Mouse (Mus musculus) heart, embryonic 15.5 days (tissue): ENCODE data around the gene Iqcb1. TPM values are rescaled to one million over a fixed set of nuclear protein-coding genes. Genes with fewer than 3 reads are reported as not detected.
A peak's percentile ranks its signal among the peaks of the same experiment; 100 is the strongest.

Experiments used
- ATAC-seq: fragments of 200-750 bp; cut with Nextera tagmentation; replicated peaks from 2 replicates; pipeline ENCODE4 v1.8.0; 2017; ENCODE audit warnings: low read depth, moderate TSS enrichment; ENCODE audit not compliant: insufficient number of reproducible peaks, insufficient read depth, low FRiP score
- H3K27ac ChIP-seq: fragments of 300-500 bp; sonication (generic); 2 replicates; pipeline ENCODE4 v1.5.1; 2015; ENCODE audit warnings: mild to moderate bottlenecking, inconsistent platforms
- H3K27me3 ChIP-seq: fragments of 300-500 bp; sonication (generic); 2 replicates; pipeline ENCODE4 v1.6.1; 2015; ENCODE audit warnings: inconsistent platforms
- H3K36me3 ChIP-seq: fragments of 300-500 bp; sonication (generic); 2 replicates; pipeline ENCODE4 v1.6.1; 2015; ENCODE audit warnings: mild to moderate bottlenecking, inconsistent platforms
- H3K4me1 ChIP-seq: fragments of 300-500 bp; sonication (generic); replicated peaks from 2 replicates; pipeline ENCODE4 v1.6.1; 2015; ENCODE audit warnings: inconsistent platforms
- H3K4me2 ChIP-seq: fragments of 300-500 bp; sonication (generic); 2 replicates; pipeline ENCODE4 v1.6.1; 2015; ENCODE audit warnings: inconsistent platforms, mild to moderate bottlenecking, moderate library complexity
- H3K4me3 ChIP-seq: fragments of 300-500 bp; sonication (generic); 2 replicates; pipeline ENCODE4 v1.5.1; 2015; ENCODE audit warnings: mild to moderate bottlenecking, inconsistent platforms
- H3K9ac ChIP-seq: fragments of 300-500 bp; sonication (generic); 2 replicates; pipeline ENCODE4 v1.6.1; 2015; ENCODE audit warnings: mild to moderate bottlenecking, inconsistent platforms
- H3K9me3 ChIP-seq: fragments of 300-500 bp; sonication (generic); replicated peaks from 2 replicates; pipeline ENCODE4 v1.6.1; 2016; ENCODE audit warnings: inconsistent platforms
- WGBS: fragments of 180-500 bp; shearing (Covaris S2); methylation state at CpG from one replicate; pipeline ENCODE4 v1.1.7; 2015; ENCODE audit warnings: mixed read lengths; 5-methylcytosine and 5-hydroxymethylcytosine counted together
- polyA plus RNA-seq: library from polyadenylated mRNA; unstranded; fragments of >200 nt; fragmentation: Nextera tagmentation; extraction: Ambion mirVana; gene quantifications from 2 replicates; pipeline ENCODE4 v1.2.1, GENCODE M21; 2015

Gene Iqcb1
- polyA plus RNA-seq, 1 experiment from 2014 or later = 21.2 TPM

DNA sequence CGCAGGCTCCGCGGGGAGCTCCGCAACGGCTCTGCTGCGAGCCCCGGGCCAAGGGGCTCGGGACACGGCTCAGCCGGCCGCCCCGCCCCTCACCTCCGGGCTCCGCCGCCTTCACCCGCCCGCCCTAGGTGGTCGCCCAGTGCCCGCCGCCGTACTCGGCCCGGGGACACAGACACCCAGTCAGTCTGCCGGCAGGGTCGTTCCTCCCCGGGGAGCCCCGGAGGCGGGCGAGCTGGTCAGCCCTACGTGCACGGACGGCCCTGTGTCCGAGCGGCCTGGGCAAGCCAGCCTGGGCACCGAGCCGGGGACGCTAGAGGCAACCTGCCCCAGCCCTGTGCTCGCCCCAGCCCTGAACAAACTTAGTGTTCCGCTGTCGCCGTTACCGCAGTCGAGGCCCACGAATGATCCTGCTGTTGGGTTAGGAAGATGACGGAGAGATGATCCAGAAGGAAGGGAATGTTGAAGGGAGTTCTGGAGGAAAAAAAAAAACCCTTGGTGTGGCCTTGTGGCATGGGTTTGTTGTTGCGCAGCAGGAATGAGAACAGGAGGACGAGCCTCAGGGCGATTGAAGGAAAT lies 47.2 kb downstream of the Iqcb1 start:
- H3K36me3 ChIP-seq = peaks cover 6% of the 10 kb centered on the region
- H3K4me2 ChIP-seq = peak overlapping the region; percentile 76
- peak overlapping the region; percentile 80 for H3K27ac ChIP-seq
- under 1% methylated on average over 48 of the region's 48 CpGs for whole genome bisulfite sequencing
- H3K9me3 ChIP-seq = no peaks in the 10 kb centered on the region
- ATAC-seq = peak; percentile 63
- H3K4me1 ChIP-seq = peaks cover 24% of the 10 kb centered on the region
- peak overlapping the region; percentile 86 for H3K9ac ChIP-seq
- H3K27me3 ChIP-seq = no peaks in the 10 kb centered on the region
- peak overlapping the region; percentile 67 for H3K4me3 ChIP-seq

DNA sequence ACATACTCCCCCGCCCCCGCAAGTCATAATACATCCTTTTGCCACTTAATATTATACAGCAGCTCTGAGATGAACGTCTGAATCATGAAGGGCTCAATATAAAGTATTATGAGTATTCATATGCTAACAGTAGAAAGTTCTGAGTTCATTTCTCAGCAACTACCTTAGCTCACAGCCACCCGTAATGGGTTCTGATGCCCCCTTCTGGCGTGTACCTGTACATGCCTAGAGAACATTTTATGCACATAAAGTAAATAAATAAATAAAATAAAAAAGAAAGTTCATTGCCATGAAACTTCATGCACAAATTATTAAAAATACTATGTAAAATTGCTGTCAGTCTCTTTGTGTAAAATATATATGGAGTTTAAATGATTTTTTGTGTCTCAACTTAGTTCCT lies 49.1 kb downstream of the Iqcb1 start:
- Histone ChIP-seq H3K9ac (no peak overlapping the region), H3K36me3 (no peaks in the 10 kb centered on the region), H3K4me3 (no peak overlapping the region), H3K4me2 (no peak overlapping the region), H3K27me3 (no peaks in the 10 kb centered on the region), H3K4me1 (peaks cover 24% of the 10 kb centered on the region), H3K27ac (no peak overlapping the region), H3K9me3 (no peaks in the 10 kb centered on the region)
- 69% methylated on average over 5 of the region's 5 CpGs for WGBS
- ATAC-seq = no peak

DNA sequence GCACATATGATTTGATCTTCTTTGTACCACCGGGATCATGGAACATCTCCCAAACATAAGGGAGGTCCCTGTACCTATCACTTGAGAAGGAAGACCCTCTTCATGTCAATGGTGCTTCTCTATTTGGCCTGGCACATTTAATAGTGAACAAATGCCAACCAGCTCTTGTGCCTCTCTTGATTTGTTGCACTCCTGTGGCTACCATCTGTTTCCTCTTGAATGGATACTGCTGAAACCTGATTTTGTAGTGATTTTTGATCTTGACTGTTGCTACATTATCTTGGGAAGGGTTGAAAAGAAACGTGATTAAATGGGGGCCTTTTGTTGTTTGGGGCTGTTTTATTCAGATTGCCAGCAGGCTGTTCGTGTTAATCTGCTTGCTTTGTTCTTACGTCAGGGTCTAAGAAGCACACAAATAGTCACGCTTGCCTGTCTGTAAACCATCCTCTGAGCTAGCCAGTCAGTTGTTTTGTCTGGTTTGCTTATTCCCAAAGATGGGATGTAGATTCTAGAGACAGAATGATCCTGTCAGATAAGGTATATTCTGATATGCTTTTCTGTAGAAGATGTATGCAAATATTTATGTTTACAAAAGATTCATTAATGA lies 54.7 kb downstream of the Iqcb1 start:
- 68% methylated on average over 5 of the region's 5 CpGs for WGBS
- Histone ChIP-seq H3K27me3 (no peaks in the 10 kb centered on the region), H3K27ac (no peak overlapping the region), H3K36me3 (peaks cover 7% of the 10 kb centered on the region), H3K9me3 (no peaks in the 10 kb centered on the region), H3K4me2 (no peak overlapping the region), H3K4me3 (no peak overlapping the region), H3K4me1 (peaks cover 12% of the 10 kb centered on the region), H3K9ac (no peak overlapping the region)
- no peak for ATAC-seq

DNA sequence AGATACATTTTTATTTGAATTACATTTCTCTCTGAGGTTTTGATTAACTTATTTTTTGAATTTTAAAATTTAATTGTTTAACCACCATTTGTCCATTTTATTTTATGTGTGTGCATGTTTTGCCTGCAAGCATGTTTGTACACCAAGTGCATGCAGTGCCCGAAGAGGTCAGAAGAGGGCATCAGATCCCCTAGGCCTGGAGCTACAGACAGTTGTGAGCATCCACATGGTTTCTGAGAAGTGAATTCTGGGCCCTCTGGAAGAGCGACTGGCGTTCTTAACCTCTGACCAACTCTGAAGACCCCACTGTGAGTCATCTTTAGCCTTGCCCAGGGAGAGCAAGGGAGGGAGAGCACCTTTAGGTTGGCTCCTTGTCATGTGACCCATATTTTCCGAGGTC lies 56.7 kb downstream of the Iqcb1 start:
- peaks cover under 1% of the 10 kb centered on the region; the same call in 1 of the 2 replicates for H3K4me1 ChIP-seq
- H3K36me3 ChIP-seq = peaks cover 17% of the 10 kb centered on the region
- no peak overlapping the region for H3K27ac ChIP-seq
- H3K4me3 ChIP-seq = no peak overlapping the region
- no peak overlapping the region for H3K9ac ChIP-seq
- WGBS = 82% methylated on average over 4 of the region's 4 CpGs
- H3K27me3 ChIP-seq = no peaks in the 10 kb centered on the region
- H3K9me3 ChIP-seq = no peaks in the 10 kb centered on the region
- ATAC-seq = no peak
- no peak overlapping the region for H3K4me2 ChIP-seq

DNA sequence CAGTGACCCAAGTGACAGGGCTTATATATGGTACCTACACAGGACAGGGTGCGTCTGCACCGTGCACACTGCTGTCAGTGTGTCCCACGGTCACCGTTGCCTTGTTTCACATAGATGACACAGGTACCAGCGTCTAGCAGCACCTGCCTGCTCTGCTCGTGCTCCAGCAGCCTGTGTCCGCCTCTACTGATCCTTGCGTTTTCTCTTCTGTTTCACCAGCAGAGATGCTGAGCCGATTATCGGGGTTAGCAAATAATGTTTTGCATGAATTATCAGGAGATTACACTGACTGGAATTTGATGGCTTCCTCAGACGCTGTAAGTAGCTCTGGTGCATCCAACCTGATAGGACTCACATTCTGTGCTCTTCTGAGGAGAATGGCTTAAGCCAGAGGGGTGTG lies 57.7 kb downstream of the Iqcb1 start:
- Histone ChIP-seq H3K27me3 (no peaks in the 10 kb centered on the region), H3K9me3 (no peaks in the 10 kb centered on the region), H3K27ac (no peak overlapping the region), H3K9ac (no peak overlapping the region), H3K36me3 (peaks cover 17% of the 10 kb centered on the region), H3K4me2 (no peak overlapping the region), H3K4me1 (no peaks in the 10 kb centered on the region), H3K4me3 (no peak overlapping the region)
- WGBS = 88% methylated on average over 11 of the region's 11 CpGs
- no peak for ATAC-seq

DNA sequence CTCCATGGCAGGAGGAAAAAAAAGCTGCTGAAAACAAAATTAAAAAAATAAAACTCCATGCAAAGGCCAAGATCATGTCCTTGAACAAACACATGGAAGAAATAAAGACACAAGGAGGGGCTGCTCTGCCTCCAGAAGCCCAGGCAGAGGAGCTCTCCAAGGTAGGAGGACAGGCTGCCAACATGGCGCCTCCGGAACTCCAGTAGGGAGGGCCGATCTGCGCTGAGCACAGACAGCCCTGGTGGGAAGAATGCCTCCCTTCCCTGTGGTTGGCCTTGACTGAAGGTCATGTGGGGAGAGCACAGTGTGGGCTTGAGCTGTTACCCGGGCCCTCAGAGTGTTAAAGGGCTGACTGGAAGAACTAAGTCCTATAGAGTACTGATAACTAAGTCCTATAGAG lies 59.4 kb downstream of the Iqcb1 start:
- 69% methylated on average over 5 of the region's 5 CpGs for WGBS
- H3K27me3 ChIP-seq = no peaks in the 10 kb centered on the region
- no peak for ATAC-seq
- no peak overlapping the region for H3K4me3 ChIP-seq
- H3K9ac ChIP-seq = no peak overlapping the region
- H3K27ac ChIP-seq = no peak overlapping the region
- no peak overlapping the region for H3K4me2 ChIP-seq
- peaks cover 29% of the 10 kb centered on the region for H3K36me3 ChIP-seq
- no peaks in the 10 kb centered on the region for H3K4me1 ChIP-seq
- H3K9me3 ChIP-seq = no peaks in the 10 kb centered on the region

DNA sequence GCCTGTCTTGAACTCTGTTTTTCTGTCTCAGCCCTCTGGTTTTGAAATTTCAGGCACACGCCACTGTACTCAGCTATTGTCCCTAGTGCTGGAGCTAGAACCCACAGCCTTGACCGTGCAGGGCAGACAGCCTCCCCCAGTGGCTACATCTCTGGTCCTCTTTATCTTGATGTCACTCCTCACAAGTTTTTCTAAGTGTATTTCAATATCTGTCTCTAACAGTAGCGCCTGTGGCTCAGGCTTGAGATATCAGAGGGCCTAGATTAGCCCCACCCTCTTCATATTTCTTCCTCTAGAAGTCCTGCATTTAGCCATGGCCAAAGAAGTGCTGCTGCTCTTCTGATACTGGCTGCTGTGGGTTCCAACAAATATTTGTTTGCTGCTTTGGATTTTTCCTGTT lies 62.4 kb downstream of the Iqcb1 start:
- Histone ChIP-seq H3K4me2 (no peak overlapping the region), H3K9me3 (no peaks in the 10 kb centered on the region), H3K27ac (no peak overlapping the region), H3K4me1 (no peaks in the 10 kb centered on the region), H3K4me3 (no peak overlapping the region), H3K9ac (no peak overlapping the region), H3K36me3 (peaks cover 46% of the 10 kb centered on the region), H3K27me3 (no peaks in the 10 kb centered on the region)
- no peak for ATAC-seq
- WGBS = 80% methylated on average over 3 of the region's 3 CpGs

DNA sequence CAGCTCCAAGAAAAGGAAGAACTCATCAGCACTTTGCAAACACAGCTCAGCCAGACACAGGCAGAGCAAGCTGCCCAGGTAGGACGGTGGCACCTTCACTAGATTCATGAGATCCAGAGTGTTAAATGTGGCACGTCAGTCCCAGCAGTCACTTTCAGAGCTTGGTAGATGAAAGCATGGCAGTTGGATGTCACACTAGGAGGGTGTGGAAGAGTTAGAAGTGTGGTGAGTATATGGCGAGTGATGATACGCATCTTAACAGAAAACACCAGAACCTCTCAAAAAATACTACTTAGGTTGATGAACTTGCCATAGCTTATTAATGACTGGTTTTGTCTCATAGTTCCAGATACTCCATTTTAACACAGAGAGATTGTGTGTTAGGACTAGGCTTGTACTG lies 63.2 kb downstream of the Iqcb1 start:
- Histone ChIP-seq H3K4me2 (no peak overlapping the region), H3K4me1 (no peaks in the 10 kb centered on the region), H3K9me3 (no peaks in the 10 kb centered on the region), H3K27ac (no peak overlapping the region), H3K4me3 (no peak overlapping the region), H3K36me3 (peaks cover 54% of the 10 kb centered on the region), H3K27me3 (no peaks in the 10 kb centered on the region), H3K9ac (no peak overlapping the region)
- WGBS = 93% methylated on average over 4 of the region's 4 CpGs
- ATAC-seq = no peak

DNA sequence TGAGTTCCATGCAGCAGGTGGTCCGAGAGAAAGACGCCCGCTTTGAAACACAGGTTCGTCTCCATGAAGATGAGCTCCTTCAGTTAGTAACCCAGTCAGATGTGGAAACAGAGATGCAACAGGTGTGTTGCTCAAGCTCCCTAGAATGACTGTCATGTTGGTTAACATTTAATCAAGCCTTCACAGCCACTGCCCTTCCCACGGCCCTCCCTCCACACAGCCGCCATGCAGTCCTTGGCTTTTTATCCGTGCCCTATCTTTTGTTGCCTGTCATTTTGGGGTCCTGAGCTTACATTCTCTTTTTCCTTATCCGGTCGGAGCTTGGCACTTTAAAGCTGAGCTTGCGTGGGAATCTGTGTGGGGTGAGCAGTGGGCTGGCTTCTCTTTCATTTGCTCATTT lies 65.1 kb downstream of the Iqcb1 start:
- Histone ChIP-seq H3K36me3 (peaks cover 55% of the 10 kb centered on the region), H3K4me3 (no peak overlapping the region), H3K4me1 (no peaks in the 10 kb centered on the region), H3K27me3 (no peaks in the 10 kb centered on the region), H3K27ac (no peak overlapping the region), H3K9ac (no peak overlapping the region), H3K4me2 (no peak overlapping the region), H3K9me3 (no peaks in the 10 kb centered on the region)
- ATAC-seq = no peak
- WGBS = 85% methylated on average over 10 of the region's 10 CpGs

DNA sequence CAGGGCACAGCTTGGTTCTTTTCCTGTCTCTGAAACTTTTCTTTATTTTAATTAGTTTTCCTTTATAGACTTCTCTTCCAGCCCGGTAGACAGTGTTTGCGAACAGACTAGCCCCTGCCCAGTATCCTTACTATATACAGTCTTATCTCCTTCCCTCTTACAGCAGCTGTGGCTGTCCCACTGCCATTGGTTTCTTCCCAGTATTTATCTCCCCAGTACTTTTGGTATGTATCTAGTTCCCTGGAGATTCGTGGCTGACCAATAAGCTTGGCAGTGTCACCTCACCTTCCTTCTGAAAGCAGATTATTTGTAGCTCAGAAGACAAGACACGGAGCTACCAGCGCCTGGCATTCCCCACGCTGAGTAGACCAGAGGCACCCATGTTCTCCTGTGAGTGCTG lies 68.5 kb downstream of the Iqcb1 start:
- no peak overlapping the region for H3K27ac ChIP-seq
- no peaks in the 10 kb centered on the region for H3K9me3 ChIP-seq
- H3K27me3 ChIP-seq = no peaks in the 10 kb centered on the region
- peaks cover 65% of the 10 kb centered on the region for H3K36me3 ChIP-seq
- no peak for ATAC-seq
- no peak overlapping the region for H3K4me2 ChIP-seq
- H3K9ac ChIP-seq = no peak overlapping the region
- H3K4me3 ChIP-seq = no peak overlapping the region
- 66% methylated on average over 6 of the region's 6 CpGs for whole genome bisulfite sequencing
- H3K4me1 ChIP-seq = no peaks in the 10 kb centered on the region

DNA sequence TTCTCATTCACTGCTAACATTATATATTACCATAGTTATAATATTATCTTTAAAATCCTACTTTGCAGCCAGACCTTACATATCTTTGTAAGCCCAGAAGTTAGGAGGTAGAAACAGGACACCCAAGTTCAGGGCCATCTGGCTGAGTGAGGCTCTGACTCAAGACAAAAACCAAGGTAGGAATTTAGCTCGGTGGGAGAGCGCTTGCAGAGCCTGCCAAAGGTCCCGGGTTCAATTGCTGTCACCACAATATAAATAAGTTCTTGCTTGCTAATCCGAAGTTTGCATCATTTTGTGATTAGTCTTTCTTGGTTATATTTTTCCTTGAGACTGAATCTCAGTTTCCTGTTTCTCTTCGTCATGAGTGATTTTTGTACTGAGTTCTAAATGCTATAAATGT lies 75.0 kb downstream of the Iqcb1 start:
- H3K9me3 ChIP-seq = no peaks in the 10 kb centered on the region
- no peaks in the 10 kb centered on the region for H3K4me1 ChIP-seq
- H3K36me3 ChIP-seq = peaks cover 50% of the 10 kb centered on the region
- no peaks in the 10 kb centered on the region for H3K27me3 ChIP-seq
- H3K4me2 ChIP-seq = no peak overlapping the region
- H3K9ac ChIP-seq = no peak overlapping the region
- 89% methylated on average over 5 of the region's 5 CpGs for WGBS
- no peak for ATAC-seq
- no peak overlapping the region for H3K27ac ChIP-seq
- no peak overlapping the region for H3K4me3 ChIP-seq

DNA sequence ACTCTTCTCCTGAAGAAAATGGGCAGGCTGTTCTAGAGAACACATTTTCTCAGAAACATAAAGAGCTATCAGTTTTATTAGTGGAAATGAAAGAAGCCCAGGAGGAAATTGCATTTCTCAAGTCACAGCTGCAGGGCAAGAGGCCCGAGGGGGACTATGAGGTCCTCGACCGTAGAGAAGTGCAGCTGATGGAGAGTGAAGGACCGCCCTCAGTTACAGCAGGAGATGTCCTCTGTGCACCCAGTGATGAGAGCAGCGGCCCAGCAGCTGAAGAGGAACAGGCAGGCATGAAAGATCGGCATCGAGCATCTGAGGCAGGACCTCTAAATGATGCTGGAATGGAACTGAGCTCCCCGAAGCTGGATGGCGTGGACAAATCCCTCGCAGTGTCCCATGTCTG lies 83.7 kb downstream of the Iqcb1 start:
- no peak overlapping the region for H3K4me3 ChIP-seq
- ATAC-seq = no peak
- 88% methylated on average over 10 of the region's 10 CpGs for WGBS
- H3K9me3 ChIP-seq = no peaks in the 10 kb centered on the region
- H3K27me3 ChIP-seq = no peaks in the 10 kb centered on the region
- peaks cover 3% of the 10 kb centered on the region for H3K4me1 ChIP-seq
- no peak overlapping the region for H3K9ac ChIP-seq
- no peak overlapping the region for H3K4me2 ChIP-seq
- H3K27ac ChIP-seq = no peak overlapping the region
- H3K36me3 ChIP-seq = peaks cover 50% of the 10 kb centered on the region
